Mouse (Mus musculus): ENCODE data around the gene Pip4k2b.

GRCm38 (mm10) chr11:97718281-97718860 lies 26.1 kb downstream of the Pip4k2b start:
- TF ChIP-seq CTCF (IDR thresholded peaks at IDR 0.05; ENCODE audit: insufficient read depth, low read depth, low read length) (no peak), POLR2A (IDR thresholded peaks at IDR 0.05; ENCODE audit: insufficient read depth, low read depth, low read length) (no peak)

Measured in olfactory bulb, adult 2 months (tissue).